Mouse (Mus musculus) megakaryocyte, embryonic 14.5 days (primary cell): ENCODE results near the gene Dynll2.

Experiments
- FLI1 ChIP-seq: IDR thresholded peaks from 2 replicates; pipeline ENCODE4 v1.6.1; 2012; ENCODE audit warnings: low read length, inconsistent platforms, mixed read lengths
- GATA1 ChIP-seq: IDR thresholded peaks from 3 replicates; pipeline ENCODE4 v1.6.1; 2012; ENCODE audit warnings: mixed read lengths, low read length, inconsistent platforms, borderline replicate concordance

GRCm38 (mm10) chr11:88030836-88031235 is 43.5 kb upstream of the Dynll2 start:
- TF ChIP-seq GATA1, result no peak
- TF ChIP-seq FLI1, result no peak
